In genomic region chr13:102744481-102745269, GRCm38 (mm10) we compare ENCODE assay signal across 8 mouse cellular contexts. TPM values are rescaled to one million over a fixed set of nuclear protein-coding genes. Genes with fewer than 3 reads are reported as not detected.
DNase-seq lines count a peak whose midpoint lies in the region; ATAC-seq lines count a peak whose summit lies in the region.

No protein-coding gene starts in this region.

- intact Hi-C loops in gastrocnemius, postnatal 14 days (cut with DNase I; ENCODE audit: low total_unique reads): loop anchor here (2.0 kb wide), 1 partner anchor 66 kb away; no protein-coding TSS in a partner anchor

- ATAC-seq in megakaryocyte-erythroid progenitor cell, adult 5-6 weeks (replicated peaks; ENCODE audit: low FRiP score, low TSS enrichment, poor library complexity, severe bottlenecking): peak; percentile 72

- peak; percentile 28 to 52 for DNase-seq in kidney, adult 8-10 months
- DNase-seq in kidney, adult 11 months: no peak
- DNase-seq in MEL-GATA-1-ER (ENCODE audit: extremely low read depth, low read depth): peak; percentile 51
- peak; percentile 38 to 42 for DNase-seq in cerebellum, postnatal 36 days
- DNase-seq in gastrocnemius, postnatal 14 days: peak; percentile 35
- DNase-seq in layer of hippocampus, postnatal 14 days (ENCODE audit: low spot score in 2 of 2): peak; percentile 55 to 68
- peak; percentile 52 for DNase-seq in telencephalon, adult 2 months (ENCODE audit: low read depth, low spot score)

RNA-seq across cellular contexts. Expression of gene Cd180, which starts 51.3 kb away (rescaled TPM):
- total RNA-seq in gastrocnemius, postnatal 14 days (2021): under 1 TPM; 0.20 to 0.45 TPM
- 1 to 10 TPM; 2.9 to 3.7 TPM for total RNA-seq in layer of hippocampus, postnatal 14 days (2021)
- total RNA-seq in megakaryocyte-erythroid progenitor cell, adult 5-6 weeks (2014; fragmentation: Nextera tagmentation): 2.5 and 9.3 TPM in 2 replicates
- total RNA-seq in megakaryocyte-erythroid progenitor cell, adult 5-6 weeks (2017): 7.0 and 9.9 TPM in 2 replicates
